Mouse (Mus musculus): ENCODE results near the gene Stn1.
A peak's percentile ranks its signal among the peaks of the same experiment; 100 is the strongest.

The Stn1 gene

GRCm38 (mm10) chr19:47507128-47508121 lies 29.9 kb downstream of the Stn1 start:
- peak; percentile 77 for DNase-seq

GRCm38 (mm10) chr19:47503625-47504024 lies 33.7 kb downstream of the Stn1 start:
- DNase-seq = peak; percentile 82

DNA sequence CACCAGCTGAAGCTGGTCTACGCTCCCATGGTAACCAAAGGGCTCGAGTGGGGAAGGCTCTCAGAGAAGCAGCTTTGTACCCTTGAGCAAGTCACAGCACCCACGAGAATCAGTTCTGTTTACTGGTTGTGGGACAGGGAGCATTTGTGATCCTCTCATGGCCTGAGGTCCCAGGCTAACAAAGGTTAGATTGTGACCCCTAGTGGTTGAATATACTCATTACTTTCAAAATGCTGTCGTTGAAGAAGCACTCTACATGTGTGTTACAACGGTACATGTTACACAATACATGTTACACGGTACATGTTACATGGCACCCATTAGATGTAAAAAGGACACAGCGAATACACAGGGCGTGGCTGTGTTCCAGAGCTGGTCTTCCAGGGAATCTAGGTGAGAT lies 34.7 kb downstream of the Stn1 start:
- peak; percentile 38 for DNase-seq

DNA sequence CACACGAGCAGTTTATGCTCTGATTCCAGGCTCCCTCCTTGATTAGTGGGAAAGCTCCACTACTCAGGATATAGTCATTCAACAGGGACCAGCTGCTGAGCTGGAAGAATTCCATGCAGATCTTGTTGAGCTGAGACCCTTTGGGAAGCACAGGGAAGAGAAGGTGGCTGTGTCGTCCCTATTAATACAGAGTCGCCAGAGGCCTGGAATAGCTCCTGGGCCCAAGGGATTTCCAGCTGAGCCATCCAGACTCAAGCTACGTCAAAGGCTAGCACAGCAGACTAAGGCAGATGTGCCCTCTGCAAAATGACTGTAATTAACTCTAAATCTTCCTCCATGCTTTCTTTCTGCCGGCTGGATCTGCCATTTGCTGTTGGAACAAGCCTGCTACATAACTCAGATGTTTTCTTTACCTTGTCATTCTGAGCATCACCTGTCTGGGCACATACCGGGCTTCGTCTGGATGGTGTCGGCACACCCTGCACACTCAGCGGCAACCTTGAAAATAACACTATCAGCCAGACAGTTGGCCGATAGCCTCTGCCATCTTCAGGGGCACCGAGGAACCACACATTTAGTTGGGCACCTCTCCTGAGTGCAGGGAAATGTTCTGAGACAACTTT lies 36.8 kb downstream of the Stn1 start:
- DNase-seq = no peak

DNA sequence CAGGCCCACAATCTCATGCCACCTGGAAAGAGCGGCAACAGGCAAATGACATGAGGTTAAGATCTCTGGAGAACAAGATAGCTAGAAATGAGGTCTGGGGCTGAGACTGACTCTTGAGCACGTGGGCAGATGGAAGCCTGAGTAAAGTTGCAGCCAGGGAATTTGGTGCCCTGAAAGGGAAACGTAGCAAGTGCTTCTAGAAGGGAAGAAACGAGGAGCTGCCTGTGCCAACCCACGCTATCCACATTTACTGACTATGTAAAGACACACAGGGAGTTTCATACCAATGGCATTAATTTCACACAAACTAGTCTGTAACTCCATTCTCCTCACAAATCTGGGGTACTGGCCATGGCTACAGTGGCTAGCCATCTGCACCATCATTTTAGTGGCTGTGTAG lies 37.5 kb downstream of the Stn1 start:
- no peak for DNase-seq

DNA sequence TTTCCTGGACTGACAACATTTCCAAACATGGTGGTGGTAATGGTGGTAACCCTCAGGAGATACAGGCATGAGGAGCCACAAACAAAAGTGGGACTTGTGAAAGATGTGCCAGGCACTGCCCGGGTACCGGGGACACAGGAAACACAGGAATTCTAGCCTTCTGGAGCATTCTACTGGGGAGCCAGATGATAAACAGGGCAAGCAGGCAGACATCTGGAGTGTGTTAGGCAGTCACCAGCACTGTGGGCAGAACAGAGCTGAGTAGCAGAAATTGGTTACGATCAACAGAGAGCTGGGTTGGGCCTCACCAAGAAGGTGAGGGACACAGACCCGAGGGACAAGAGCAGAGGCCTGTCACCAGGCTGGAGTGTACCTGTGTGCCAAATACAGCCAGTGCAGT lies 38.4 kb downstream of the Stn1 start:
- DNase-seq = no peak

DNA sequence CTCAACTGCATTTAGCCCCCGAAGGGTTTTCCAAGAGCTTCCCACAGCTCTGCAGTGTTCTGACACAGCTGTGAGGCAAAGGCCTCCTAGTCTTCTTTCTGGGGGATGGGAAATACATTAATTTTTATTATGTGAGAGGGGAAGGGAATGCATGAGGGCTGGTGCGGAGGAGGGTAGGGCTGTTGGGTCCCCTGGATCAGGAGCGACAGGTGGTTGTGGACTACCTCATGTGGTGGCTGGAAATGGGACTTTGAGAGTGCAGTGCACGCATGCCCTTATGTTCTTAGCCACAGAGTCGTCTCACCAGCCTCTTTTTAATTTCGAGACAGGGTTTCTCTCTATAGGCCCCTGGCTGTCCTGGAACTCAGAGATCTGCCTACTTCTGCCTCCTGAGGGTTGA lies 39.6 kb downstream of the Stn1 start:
- DNase-seq = no peak

- no peak for DNase-seq
These were observed 40.0 kb downstream of the Stn1 start for GRCm38 (mm10) chr19:47497313-47497712.

DNA sequence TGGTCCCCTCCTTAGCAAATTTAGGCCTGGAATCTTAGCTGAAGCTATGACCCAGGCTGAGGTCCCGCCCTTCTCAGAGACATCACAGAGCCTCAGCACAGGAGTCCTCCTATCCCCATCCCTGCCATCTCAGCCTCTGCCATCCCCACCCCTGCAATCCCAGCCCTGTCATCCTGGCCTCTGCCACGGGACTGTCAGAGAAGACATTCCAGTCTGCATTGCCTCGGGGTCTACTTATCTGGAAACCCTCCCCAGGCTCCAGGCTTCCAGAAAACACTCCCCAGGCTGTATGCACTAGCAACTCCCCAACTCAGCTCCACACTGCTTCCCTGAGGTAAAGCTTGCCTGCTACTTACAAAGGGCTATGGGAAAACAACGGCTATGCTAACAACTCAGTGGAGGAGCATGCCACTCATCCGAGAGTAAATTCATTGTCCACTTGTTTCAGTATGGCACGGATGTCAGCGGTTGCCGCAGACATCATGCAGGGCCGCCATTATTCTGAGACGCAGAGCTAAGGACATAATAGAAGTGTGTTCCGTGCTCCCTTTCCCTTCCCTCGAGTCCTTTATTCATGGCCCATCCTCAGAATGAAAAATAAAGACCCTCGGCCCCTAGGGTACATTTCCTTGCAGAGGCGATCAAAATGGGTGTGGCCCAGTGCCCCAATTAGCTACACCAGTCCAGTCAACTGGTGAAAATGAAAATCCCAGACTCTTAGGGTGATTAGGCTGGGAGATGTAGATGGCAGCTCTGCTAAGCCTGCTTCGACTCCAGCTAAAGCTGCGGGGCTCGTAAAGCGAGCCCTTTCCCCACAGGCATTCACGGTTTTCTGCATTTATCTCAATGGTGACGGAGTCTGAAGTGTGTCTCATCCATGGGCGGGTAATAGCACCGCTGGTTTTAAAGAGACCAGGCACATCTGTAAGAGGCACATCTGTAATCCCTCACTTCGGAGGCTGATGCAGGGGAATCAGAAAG lies 44.0 kb downstream of the Stn1 start:
- no peak for DNase-seq

DNA sequence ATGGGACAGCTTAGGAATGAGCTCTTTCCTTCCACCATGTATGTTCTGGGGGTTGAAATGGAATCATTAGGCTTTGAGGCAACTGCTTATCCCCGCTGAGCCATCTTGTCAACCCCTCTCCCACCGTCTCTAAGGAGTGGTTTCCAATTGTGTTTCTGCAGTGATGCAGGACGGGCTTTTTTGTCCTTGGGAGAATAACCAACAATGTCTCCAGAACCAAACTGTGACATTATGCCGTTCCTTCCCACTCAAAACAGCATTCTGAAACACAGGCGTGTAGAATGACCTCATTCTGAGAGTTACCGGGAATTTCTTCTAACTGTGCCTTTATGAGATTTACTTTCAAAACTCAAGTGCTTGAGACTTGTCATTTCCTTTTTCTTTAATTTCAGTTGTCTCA lies 44.9 kb downstream of the Stn1 start:
- no peak for DNase-seq

DNA sequence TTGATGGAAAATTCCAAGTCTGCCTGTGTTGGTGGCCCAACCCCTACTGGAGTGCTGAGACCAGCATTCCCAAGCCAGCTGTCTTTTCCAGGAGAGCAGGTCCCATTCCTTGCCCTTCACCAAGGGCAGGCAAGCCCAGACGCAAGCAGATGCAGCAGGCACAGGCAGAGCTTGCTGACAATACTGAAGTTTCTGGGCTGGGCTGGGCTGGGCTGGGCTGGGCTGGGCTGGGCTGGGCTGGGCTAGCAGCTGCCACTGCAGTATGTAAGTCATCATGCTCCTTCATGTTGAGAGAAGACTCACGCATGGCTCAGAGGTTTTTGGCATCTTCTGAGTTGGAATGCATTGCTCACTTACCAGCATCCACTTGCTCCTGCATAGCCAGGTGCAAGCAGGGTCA lies 45.5 kb downstream of the Stn1 start:
- no peak for DNase-seq

DNA sequence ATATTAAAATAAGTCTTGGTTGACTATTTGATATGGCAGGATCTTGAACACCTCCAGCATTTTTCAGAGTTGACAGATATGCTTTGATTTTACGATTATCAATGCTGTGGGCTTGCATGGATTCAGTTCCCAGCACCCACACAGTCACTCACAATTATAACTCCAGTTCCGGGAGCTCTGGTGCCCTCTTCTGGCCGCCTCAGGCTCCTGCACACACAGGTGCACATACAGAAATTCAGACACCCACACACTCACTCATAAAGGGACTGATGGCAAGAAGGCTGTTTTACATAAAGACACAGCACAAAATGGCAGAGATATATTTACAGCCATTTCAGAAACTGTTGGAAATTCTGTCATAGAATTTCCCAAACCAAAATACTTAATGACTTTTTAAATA lies 48.1 kb downstream of the Stn1 start:
- DNase-seq = no peak

GRCm38 (mm10) chr19:47488250-47488649 lies 49.1 kb downstream of the Stn1 start:
- DNase-seq = peak; percentile 70

GRCm38 (mm10) chr19:47487572-47487971 lies 49.7 kb downstream of the Stn1 start:
- no peak for DNase-seq

DNA sequence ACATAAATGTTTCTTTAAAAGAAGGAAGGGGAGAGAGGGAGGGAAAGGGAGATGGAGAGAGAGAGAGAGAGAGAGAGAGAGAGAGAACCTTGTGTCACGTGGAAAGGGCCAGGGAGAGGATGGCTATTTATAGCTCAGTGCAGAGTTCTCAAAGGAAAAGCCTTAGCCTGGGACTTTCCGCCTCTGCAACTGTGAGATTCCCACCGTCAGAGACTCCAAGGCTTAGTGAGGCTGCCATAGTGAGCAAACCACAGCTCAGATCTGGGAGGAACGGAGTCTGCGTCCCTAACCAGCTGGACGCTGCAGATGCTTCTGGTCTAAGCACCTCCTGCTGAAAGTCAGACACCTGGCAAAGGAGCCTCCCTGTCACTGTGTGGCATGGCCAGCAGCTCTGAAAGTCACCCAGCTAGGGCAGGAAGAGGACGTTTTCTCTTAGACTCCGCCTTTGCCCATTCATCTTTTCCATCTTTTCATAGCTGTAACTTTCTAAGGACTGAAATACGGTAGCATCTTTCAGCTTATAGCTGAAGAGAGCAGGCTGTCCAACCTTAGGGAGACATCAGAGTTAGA lies 51.2 kb downstream of the Stn1 start:
- DNase-seq = no peak

- DNase-seq = no peak
These were observed 53.2 kb downstream of the Stn1 start for GRCm38 (mm10) chr19:47484110-47484509.

GRCm38 (mm10) chr19:47483346-47483745 lies 54.0 kb downstream of the Stn1 start:
- no peak for DNase-seq

- DNase-seq = no peak
These were observed 63.9 kb downstream of the Stn1 start for GRCm38 (mm10) chr19:47473453-47473852.

DNA sequence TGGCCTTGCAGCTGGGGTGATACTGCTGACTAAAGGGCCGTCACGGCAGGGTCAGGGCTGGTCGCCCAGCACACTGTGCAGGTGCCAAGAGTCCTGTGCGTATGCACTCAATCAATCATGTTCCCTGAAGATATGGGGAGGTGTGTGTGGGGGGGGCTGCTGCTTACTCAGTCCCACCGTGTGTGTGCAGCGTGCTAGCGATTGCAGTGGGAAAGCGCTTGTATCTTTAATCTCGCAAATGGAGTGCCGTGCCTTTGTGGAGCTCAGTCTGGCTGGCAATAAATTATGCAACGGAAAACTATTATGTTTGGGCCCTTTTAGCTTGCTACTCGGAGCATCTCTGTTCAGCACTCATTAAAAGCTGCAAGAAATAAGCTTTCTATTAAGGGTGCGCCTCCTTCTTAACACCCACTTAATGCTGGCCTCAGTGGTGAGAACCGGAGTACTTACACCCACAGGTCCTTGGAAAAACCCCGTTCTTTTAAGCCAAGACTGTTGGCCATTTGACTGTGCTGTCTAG lies 64.4 kb downstream of the Stn1 start:
- DNase-seq = no peak

DNA sequence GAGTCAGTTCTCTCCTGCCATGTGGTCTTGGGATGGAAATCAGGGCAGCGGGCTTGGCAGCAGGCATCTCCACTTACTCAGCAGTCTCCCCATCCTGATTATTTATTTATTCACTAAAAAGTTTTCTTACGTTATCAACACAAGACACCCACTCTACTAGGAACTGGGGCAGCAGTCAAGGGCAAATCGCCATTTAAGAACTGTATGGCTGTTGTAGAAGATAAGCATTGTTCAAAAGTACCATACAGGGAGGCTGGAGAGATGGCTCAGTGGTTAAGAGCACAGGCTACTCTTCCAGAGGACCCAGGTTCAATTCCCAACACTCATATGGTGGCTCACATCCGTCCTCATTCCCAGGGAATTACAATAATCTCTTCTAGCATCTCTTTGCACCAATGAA lies 65.5 kb downstream of the Stn1 start:
- DNase-seq = no peak

DNA sequence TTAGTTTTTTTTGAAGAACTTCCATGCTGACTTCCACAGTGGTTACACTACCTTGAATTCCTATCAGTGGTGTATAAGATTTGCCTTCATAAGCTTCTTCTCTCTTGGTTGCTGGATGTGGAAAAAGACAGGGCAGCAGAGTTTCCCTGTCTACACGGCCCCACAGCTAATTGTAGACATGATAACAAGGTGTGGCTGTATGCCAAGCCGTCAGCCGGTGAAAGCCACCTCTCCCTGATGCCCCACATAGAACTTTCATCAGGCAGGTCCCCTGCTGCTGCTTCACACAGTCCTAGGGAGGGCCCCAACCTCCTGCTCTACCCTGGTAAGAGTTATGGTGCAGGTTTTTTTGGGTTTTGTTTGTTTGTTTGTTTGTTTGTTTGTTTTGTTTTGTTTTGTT lies 68.6 kb downstream of the Stn1 start:
- no peak for DNase-seq

DNA sequence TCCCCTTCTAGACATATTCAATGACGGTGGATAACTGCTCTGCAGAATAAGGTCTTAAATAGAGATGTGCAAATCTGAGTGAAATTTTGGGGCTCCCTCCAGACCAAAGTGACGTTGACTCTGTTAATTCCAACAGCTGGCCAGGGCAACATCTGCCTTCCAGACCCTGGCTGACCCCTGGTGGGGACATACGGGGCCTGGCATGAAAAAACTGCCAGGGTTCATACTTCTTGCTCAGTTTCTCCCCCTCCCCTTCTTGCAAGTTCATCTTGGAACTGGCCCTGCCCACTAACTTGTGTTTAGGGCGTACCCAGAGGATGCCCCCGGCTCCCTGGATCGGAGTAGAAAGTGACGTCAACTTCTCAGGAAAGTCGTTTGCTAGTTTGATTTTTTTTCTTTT lies 70.5 kb downstream of the Stn1 start:
- no peak for DNase-seq

All from lung, postnatal 36 days (tissue).